Mouse (Mus musculus) hindbrain, embryonic 13.5 days (tissue): Measurements from ENCODE around the gene Zdhhc9. TPM values are rescaled to one million over a fixed set of nuclear protein-coding genes. Genes with fewer than 3 reads are reported as not detected.

Experiments
- ATAC-seq: fragments of 200-750 bp; cut with Nextera tagmentation; 2 replicates; pipeline ENCODE4 v1.8.0; 2017; ENCODE audit warnings: moderate TSS enrichment; ENCODE audit not compliant: low FRiP score
- H3K27ac ChIP-seq: fragments of 300-500 bp; sonication (generic); 2 replicates; pipeline ENCODE4 v1.5.1; 2015; ENCODE audit warnings: inconsistent platforms, mild to moderate bottlenecking, moderate library complexity
- H3K27me3 ChIP-seq: fragments of 300-500 bp; sonication (generic); 2 replicates; pipeline ENCODE4 v1.6.1; 2015; ENCODE audit warnings: mild to moderate bottlenecking, inconsistent platforms
- H3K36me3 ChIP-seq: fragments of 300-500 bp; sonication (generic); 2 replicates; pipeline ENCODE4 v1.6.1; 2015; ENCODE audit warnings: mild to moderate bottlenecking, inconsistent platforms
- H3K4me1 ChIP-seq: fragments of 300-500 bp; sonication (generic); replicated peaks from 2 replicates; pipeline ENCODE4 v1.6.1; 2015; ENCODE audit warnings: inconsistent platforms
- H3K4me2 ChIP-seq: fragments of 300-500 bp; sonication (generic); 2 replicates; pipeline ENCODE4 v1.6.1; 2015; ENCODE audit warnings: inconsistent platforms, mild to moderate bottlenecking, moderate library complexity
- H3K4me3 ChIP-seq: fragments of 300-500 bp; sonication (generic); 2 replicates; pipeline ENCODE4 v1.5.1; 2015; ENCODE audit warnings: mild to moderate bottlenecking, inconsistent platforms
- H3K9ac ChIP-seq: fragments of 300-500 bp; sonication (generic); 2 replicates; pipeline ENCODE4 v1.6.1; 2015; ENCODE audit warnings: mild to moderate bottlenecking, inconsistent platforms
- H3K9me3 ChIP-seq: fragments of 300-500 bp; sonication (generic); 2 replicates; pipeline ENCODE4 v1.6.1; 2016; ENCODE audit warnings: inconsistent platforms
- WGBS: fragments of 180-500 bp; shearing (Covaris S2); methylation state at CpG from one replicate; pipeline ENCODE4 v1.1.7; 2015; 5-methylcytosine and 5-hydroxymethylcytosine counted together
- polyA plus RNA-seq: library from polyadenylated mRNA; unstranded; fragments of >200 nt; fragmentation: Nextera tagmentation; extraction: Ambion mirVana; gene quantifications from 2 replicates; pipeline ENCODE4 v1.2.1, GENCODE M21; 2015

The Zdhhc9 gene
- polyA plus RNA-seq, 1 experiment from 2014 or later = 9.6 TPM

DNA sequence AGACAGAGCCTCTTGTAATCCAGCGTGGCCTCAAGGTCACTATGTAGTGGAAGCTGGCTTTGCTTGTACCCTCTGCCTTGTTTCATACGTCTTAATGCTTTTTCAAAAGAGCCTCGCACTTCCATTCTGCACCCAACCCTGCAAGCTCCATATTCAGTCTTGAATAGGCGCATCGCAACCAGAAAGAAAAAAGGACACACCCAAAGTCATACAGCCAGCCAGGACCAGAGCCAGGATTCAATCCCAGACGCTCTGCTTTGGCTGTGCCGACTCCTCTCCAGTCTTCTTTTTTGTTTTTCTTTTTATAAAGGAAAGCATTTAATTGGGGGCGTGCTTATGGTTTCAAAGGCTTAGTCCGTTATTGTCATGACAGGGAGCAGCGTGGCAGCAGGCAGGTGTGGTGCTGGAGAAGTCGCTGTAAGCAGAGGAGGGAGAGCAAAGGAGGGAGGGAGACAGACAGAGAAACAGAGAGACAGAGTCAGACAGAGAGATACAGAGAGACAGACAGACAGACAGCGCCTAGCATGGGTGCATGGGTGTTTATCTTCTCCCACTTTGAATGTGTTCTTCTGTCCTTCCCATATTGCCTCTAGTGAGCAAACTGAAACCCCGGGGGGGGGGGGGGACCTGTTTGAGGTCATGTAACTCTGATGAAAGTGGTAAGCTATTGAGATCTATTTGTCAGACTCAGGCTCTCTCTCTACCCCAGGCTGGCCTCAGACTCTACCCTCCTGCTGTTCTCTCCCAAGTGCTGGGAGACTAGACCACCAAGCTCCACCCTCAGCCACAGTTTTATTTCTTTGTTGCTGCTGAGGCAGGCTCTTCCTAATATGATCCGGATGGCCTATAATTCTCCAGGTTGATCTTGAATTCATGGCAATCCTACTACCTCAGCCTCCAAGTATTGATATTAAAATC lies 69.1 kb downstream of the Zdhhc9 start:
- no peak overlapping the region for H3K4me3 ChIP-seq
- no peaks in the 10 kb centered on the region for H3K9me3 ChIP-seq
- no peaks in the 10 kb centered on the region for H3K36me3 ChIP-seq
- H3K27me3 ChIP-seq = no peaks in the 10 kb centered on the region
- ATAC-seq = no peak
- peaks cover 9% of the 10 kb centered on the region; the same call in 1 of the 2 replicates for H3K4me1 ChIP-seq
- no peak overlapping the region for H3K9ac ChIP-seq
- no peak overlapping the region for H3K4me2 ChIP-seq
- H3K27ac ChIP-seq = no peak overlapping the region
- 34% methylated on average over 13 of the region's 14 CpGs for WGBS

- Histone ChIP-seq H3K9ac (no peak overlapping the region), H3K36me3 (no peaks in the 10 kb centered on the region), H3K4me3 (no peak overlapping the region), H3K4me1 (peaks cover 9% of the 10 kb centered on the region; the same call in 1 of the 2 replicates), H3K27me3 (no peaks in the 10 kb centered on the region), H3K27ac (no peak overlapping the region), H3K4me2 (no peak overlapping the region), H3K9me3 (no peaks in the 10 kb centered on the region)
- no peak for ATAC-seq
- 45% methylated on average over 7 of the region's 7 CpGs for WGBS
These were observed 70.0 kb downstream of the Zdhhc9 start for GRCm38 (mm10) chrX:48138539-48139275.

GRCm38 (mm10) chrX:48138011-48138410 lies 70.7 kb downstream of the Zdhhc9 start:
- H3K36me3 ChIP-seq = no peaks in the 10 kb centered on the region
- no peak overlapping the region for H3K4me3 ChIP-seq
- ATAC-seq = no peak
- H3K4me1 ChIP-seq = peaks cover 9% of the 10 kb centered on the region; the same call in 1 of the 2 replicates
- H3K27ac ChIP-seq = no peak overlapping the region
- no peak overlapping the region for H3K4me2 ChIP-seq
- H3K9ac ChIP-seq = no peak overlapping the region
- no peaks in the 10 kb centered on the region for H3K9me3 ChIP-seq
- H3K27me3 ChIP-seq = no peaks in the 10 kb centered on the region
- WGBS = 72% methylated on average over 6 of the region's 6 CpGs

- WGBS = 89% methylated on average over 4 of the region's 4 CpGs
- no peak overlapping the region for H3K9ac ChIP-seq
- no peak for ATAC-seq
These were observed 71.7 kb downstream of the Zdhhc9 start for GRCm38 (mm10) chrX:48136935-48137334.

GRCm38 (mm10) chrX:48129167-48129566 lies 79.5 kb downstream of the Zdhhc9 start:
- H3K9me3 ChIP-seq = no peaks in the 10 kb centered on the region
- H3K4me3 ChIP-seq = no peak overlapping the region
- H3K27me3 ChIP-seq = no peaks in the 10 kb centered on the region
- H3K4me1 ChIP-seq = no peaks in the 10 kb centered on the region
- H3K4me2 ChIP-seq = no peak overlapping the region
- 77% methylated on average over 1 of the region's 1 CpGs for WGBS
- no peak overlapping the region for H3K27ac ChIP-seq
- no peak overlapping the region for H3K9ac ChIP-seq
- ATAC-seq = no peak
- H3K36me3 ChIP-seq = no peaks in the 10 kb centered on the region

More at GRCm38 (mm10) chrX:48136935-48137334, 71.7 kb downstream of the Zdhhc9 start:
- H3K9me3 ChIP-seq = no peaks in the 10 kb centered on the region
- H3K4me2 ChIP-seq = no peak overlapping the region
- H3K27ac ChIP-seq = no peak overlapping the region
- no peaks in the 10 kb centered on the region for H3K27me3 ChIP-seq
- H3K36me3 ChIP-seq = no peaks in the 10 kb centered on the region
- H3K4me1 ChIP-seq = peaks cover 9% of the 10 kb centered on the region; the same call in 1 of the 2 replicates
- no peak overlapping the region for H3K4me3 ChIP-seq

DNA sequence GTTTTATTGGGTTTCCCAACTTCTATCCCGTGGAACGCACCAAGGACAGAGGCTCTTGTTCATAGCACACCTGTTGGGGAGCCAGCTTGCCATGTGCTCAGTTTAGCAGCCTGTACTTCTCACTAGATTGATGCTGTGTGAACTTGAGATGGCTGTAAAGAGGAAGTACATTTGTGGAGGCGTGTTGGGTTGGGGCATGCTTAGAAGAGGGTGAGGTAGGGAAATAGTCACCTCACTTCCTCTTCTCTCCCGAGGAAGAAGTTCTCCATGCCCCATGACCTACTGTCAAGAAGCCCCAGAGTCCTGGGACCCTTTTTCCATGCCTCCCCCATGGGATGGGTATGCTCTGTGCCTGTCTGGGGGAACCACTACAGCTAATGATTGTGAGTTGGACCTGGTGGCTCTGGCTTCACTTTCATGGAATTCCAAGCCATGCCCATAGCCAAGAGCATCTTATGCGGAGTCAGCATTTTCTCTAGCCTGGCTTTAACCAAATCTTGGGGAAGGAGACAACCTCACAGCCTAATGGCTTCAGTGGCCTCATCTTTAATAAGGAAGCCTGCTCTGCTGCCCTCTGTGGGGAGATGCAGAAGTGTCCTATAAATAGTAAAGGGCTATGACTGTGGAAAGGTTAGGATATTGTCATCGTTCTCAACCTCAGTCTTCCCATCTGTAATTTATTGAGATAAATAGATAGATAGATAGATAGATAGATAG lies 81.0 kb downstream of the Zdhhc9 start:
- ATAC-seq = no peak
- Histone ChIP-seq H3K9ac (no peak overlapping the region), H3K4me2 (no peak overlapping the region), H3K36me3 (no peaks in the 10 kb centered on the region), H3K9me3 (no peaks in the 10 kb centered on the region), H3K4me3 (no peak overlapping the region), H3K27ac (no peak overlapping the region), H3K27me3 (no peaks in the 10 kb centered on the region), H3K4me1 (no peaks in the 10 kb centered on the region)
- WGBS = 84% methylated on average over 6 of the region's 6 CpGs

DNA sequence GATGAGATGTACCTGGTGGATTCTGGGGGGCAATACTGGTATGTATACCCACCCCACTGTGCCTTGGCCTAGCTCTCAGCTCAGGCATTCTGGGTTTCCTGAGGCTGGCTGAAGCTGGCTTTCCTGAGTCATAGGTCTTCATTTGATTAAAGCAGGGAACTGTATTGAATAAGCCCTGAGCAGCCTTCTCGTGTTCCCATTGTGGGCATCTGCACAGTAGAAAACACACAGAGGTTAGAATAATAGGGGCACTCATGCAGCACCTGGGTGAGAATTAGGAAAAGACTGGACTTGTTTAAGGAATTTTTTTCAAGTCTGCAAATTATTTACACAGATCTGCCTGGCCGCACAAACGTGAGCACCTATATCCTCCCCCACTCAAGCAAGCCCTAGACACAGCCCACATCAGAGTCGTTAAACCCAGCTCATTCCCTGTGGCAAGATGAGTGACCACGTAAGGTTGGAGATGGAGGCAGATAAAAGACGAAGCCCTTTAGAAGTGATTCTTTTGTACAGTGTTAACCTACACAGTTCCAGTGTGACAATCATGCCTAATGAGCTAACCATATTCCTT lies 81.7 kb downstream of the Zdhhc9 start:
- 68% methylated on average over 6 of the region's 6 CpGs for WGBS
- Histone ChIP-seq H3K9me3 (no peaks in the 10 kb centered on the region), H3K27me3 (no peaks in the 10 kb centered on the region), H3K9ac (no peak overlapping the region), H3K36me3 (no peaks in the 10 kb centered on the region), H3K27ac (no peak overlapping the region), H3K4me3 (no peak overlapping the region), H3K4me1 (no peaks in the 10 kb centered on the region), H3K4me2 (no peak overlapping the region)
- ATAC-seq = no peak

GRCm38 (mm10) chrX:48124132-48125071 lies 84.3 kb downstream of the Zdhhc9 start:
- ATAC-seq = no peak; the same call in 1 of the 2 replicates
- Histone ChIP-seq H3K9ac (no peak overlapping the region), H3K4me3 (no peak overlapping the region), H3K36me3 (no peaks in the 10 kb centered on the region), H3K4me2 (peak overlapping the region; percentile 31; the same call in 1 of the 2 replicates), H3K9me3 (no peaks in the 10 kb centered on the region), H3K27ac (no peak overlapping the region), H3K4me1 (no peaks in the 10 kb centered on the region), H3K27me3 (no peaks in the 10 kb centered on the region)
- 33% methylated on average over 17 of the region's 17 CpGs for WGBS

Other genes with a start within 250 kb of the Zdhhc9 start
- gene Apln, start 174.0 kb downstream of the Zdhhc9 start, polyA plus RNA-seq = 2.9 and 3.1 TPM in 2 replicates
- gene Xpnpep2, start 100.2 kb downstream of the Zdhhc9 start, polyA plus RNA-seq = 0.69 and 0.78 TPM in 2 replicates
- 1.1 and 1.3 TPM in 2 replicates for gene Sash3, start 62.4 kb downstream of the Zdhhc9 start, polyA plus RNA-seq
- 16.3 and 19.1 TPM in 2 replicates for gene Utp14a, start 48.0 kb upstream of the Zdhhc9 start, polyA plus RNA-seq
- gene Bcorl1, start 132.5 kb upstream of the Zdhhc9 start, polyA plus RNA-seq = 7.6 and 7.8 TPM in 2 replicates